Mouse (Mus musculus): Measurements from ENCODE around the gene Wasf3. TPM values are rescaled to one million over a fixed set of nuclear protein-coding genes. Genes with fewer than 3 reads are reported as not detected.
"Not testable (repeated sequence)": the region's sequence is repeated elsewhere in the genome, so short reads cannot be mapped to it uniquely, and the experiment has no call there.

Wasf3 gene
- polyA plus RNA-seq, 1 experiment from 2014 or later, result 1.2 TPM

- Histone ChIP-seq H3K4me3 (ENCODE audit: low read length) (no peak overlapping the region), H3K4me1 (ENCODE audit: control insufficient read depth, insufficient read depth, low read length) (no peaks in the 10 kb centered on the region), H3K9ac (ENCODE audit: low read depth, low read length) (no peak overlapping the region), H3K4me2 (ENCODE audit: low read depth, low read length) (no peak overlapping the region), H3K27ac (ENCODE audit: low read length) (no peak overlapping the region), H3K36me3 (ENCODE audit: control insufficient read depth, insufficient read depth, low read length) (no peaks in the 10 kb centered on the region), H3K9me3 (ENCODE audit: control insufficient read depth, low read length) (no peaks in the 10 kb centered on the region), H3K27me3 (replicated peaks; ENCODE audit: control insufficient read depth, insufficient read depth, low read length) (no peaks in the 10 kb centered on the region)
- 66% methylated on average over 11 of the region's 11 CpGs for WGBS
- ATAC-seq, result no peak
Observed at GRCm38 (mm10) chr5:146451592-146452254, 66.9 kb downstream of the Wasf3 start.

GRCm38 (mm10) chr5:146453556-146453955 lies 68.8 kb downstream of the Wasf3 start:
- Histone ChIP-seq H3K27me3 (replicated peaks; ENCODE audit: control insufficient read depth, insufficient read depth, low read length) (no peaks in the 10 kb centered on the region), H3K9me3 (ENCODE audit: control insufficient read depth, low read length) (no peaks in the 10 kb centered on the region), H3K9ac (ENCODE audit: low read depth, low read length) (no peak overlapping the region), H3K4me2 (ENCODE audit: low read depth, low read length) (no peak overlapping the region), H3K27ac (ENCODE audit: low read length) (no peak overlapping the region), H3K4me1 (ENCODE audit: control insufficient read depth, insufficient read depth, low read length) (no peaks in the 10 kb centered on the region), H3K4me3 (ENCODE audit: low read length) (no peak overlapping the region), H3K36me3 (ENCODE audit: control insufficient read depth, insufficient read depth, low read length) (no peaks in the 10 kb centered on the region)
- ATAC-seq, result no peak
- WGBS, result 90% methylated on average over 6 of the region's 6 CpGs

- Histone ChIP-seq H3K27me3 (replicated peaks; ENCODE audit: control insufficient read depth, insufficient read depth, low read length) (no peaks in the 10 kb centered on the region), H3K4me3 (ENCODE audit: low read length) (no peak overlapping the region), H3K4me1 (ENCODE audit: control insufficient read depth, insufficient read depth, low read length) (no peaks in the 10 kb centered on the region), H3K27ac (ENCODE audit: low read length) (no peak overlapping the region), H3K9me3 (ENCODE audit: control insufficient read depth, low read length) (no peaks in the 10 kb centered on the region), H3K9ac (ENCODE audit: low read depth, low read length) (no peak overlapping the region), H3K36me3 (ENCODE audit: control insufficient read depth, insufficient read depth, low read length) (no peaks in the 10 kb centered on the region), H3K4me2 (ENCODE audit: low read depth, low read length) (no peak overlapping the region)
- no peak for ATAC-seq
- 80% methylated on average over 8 of the region's 8 CpGs for WGBS
Observed at GRCm38 (mm10) chr5:146461612-146462011, 76.8 kb downstream of the Wasf3 start.

GRCm38 (mm10) chr5:146466663-146467062 lies 81.9 kb downstream of the Wasf3 start:
- 93% methylated on average over 19 of the region's 19 CpGs for WGBS
- Histone ChIP-seq H3K36me3 (ENCODE audit: control insufficient read depth, insufficient read depth, low read length) (no peaks in the 10 kb centered on the region), H3K27ac (ENCODE audit: low read length) (no peak overlapping the region), H3K9me3 (ENCODE audit: control insufficient read depth, low read length) (no peaks in the 10 kb centered on the region), H3K9ac (ENCODE audit: low read depth, low read length) (no peak overlapping the region), H3K27me3 (replicated peaks; ENCODE audit: control insufficient read depth, insufficient read depth, low read length) (no peaks in the 10 kb centered on the region), H3K4me3 (ENCODE audit: low read length) (no peak overlapping the region), H3K4me2 (ENCODE audit: low read depth, low read length) (no peak overlapping the region), H3K4me1 (ENCODE audit: control insufficient read depth, insufficient read depth, low read length) (no peaks in the 10 kb centered on the region)
- ATAC-seq, result no peak

GRCm38 (mm10) chr5:146468311-146468710 lies 83.5 kb downstream of the Wasf3 start:
- Histone ChIP-seq H3K27ac (ENCODE audit: low read length) (no peak overlapping the region), H3K4me1 (ENCODE audit: control insufficient read depth, insufficient read depth, low read length) (no peaks in the 10 kb centered on the region), H3K9ac (ENCODE audit: low read depth, low read length) (no peak overlapping the region), H3K27me3 (replicated peaks; ENCODE audit: control insufficient read depth, insufficient read depth, low read length) (no peaks in the 10 kb centered on the region), H3K36me3 (ENCODE audit: control insufficient read depth, insufficient read depth, low read length) (no peaks in the 10 kb centered on the region), H3K4me3 (ENCODE audit: low read length) (no peak overlapping the region), H3K4me2 (ENCODE audit: low read depth, low read length) (no peak overlapping the region), H3K9me3 (ENCODE audit: control insufficient read depth, low read length) (no peaks in the 10 kb centered on the region)
- ATAC-seq, result no peak
- 93% methylated on average over 9 of the region's 9 CpGs for WGBS

GRCm38 (mm10) chr5:146470821-146471220 lies 86.0 kb downstream of the Wasf3 start:
- Histone ChIP-seq H3K36me3 (ENCODE audit: control insufficient read depth, insufficient read depth, low read length) (no peaks in the 10 kb centered on the region), H3K9me3 (ENCODE audit: control insufficient read depth, low read length) (no peaks in the 10 kb centered on the region), H3K27me3 (replicated peaks; ENCODE audit: control insufficient read depth, insufficient read depth, low read length) (no peaks in the 10 kb centered on the region), H3K27ac (ENCODE audit: low read length) (no peak overlapping the region), H3K9ac (ENCODE audit: low read depth, low read length) (no peak overlapping the region), H3K4me3 (ENCODE audit: low read length) (no peak overlapping the region), H3K4me2 (ENCODE audit: low read depth, low read length) (no peak overlapping the region), H3K4me1 (ENCODE audit: control insufficient read depth, insufficient read depth, low read length) (no peaks in the 10 kb centered on the region)
- ATAC-seq, result no peak
- WGBS, result 80% methylated on average over 9 of the region's 9 CpGs

GRCm38 (mm10) chr5:146471311-146471710 lies 86.5 kb downstream of the Wasf3 start:
- no peaks in the 10 kb centered on the region for H3K9me3 ChIP-seq (ENCODE audit: control insufficient read depth, low read length)
- ATAC-seq, result no peak
- WGBS, result 67% methylated on average over 5 of the region's 5 CpGs
- H3K4me2 ChIP-seq (ENCODE audit: low read depth, low read length), result no peak overlapping the region
- H3K36me3 ChIP-seq (ENCODE audit: control insufficient read depth, insufficient read depth, low read length), result no peaks in the 10 kb centered on the region
- H3K4me3 ChIP-seq (ENCODE audit: low read length), result no peak overlapping the region
- no peak overlapping the region for H3K9ac ChIP-seq (ENCODE audit: low read depth, low read length)
- no peaks in the 10 kb centered on the region for H3K27me3 ChIP-seq (replicated peaks; ENCODE audit: control insufficient read depth, insufficient read depth, low read length)
- no peaks in the 10 kb centered on the region for H3K4me1 ChIP-seq (ENCODE audit: control insufficient read depth, insufficient read depth, low read length)
- no peak overlapping the region for H3K27ac ChIP-seq (ENCODE audit: low read length)

GRCm38 (mm10) chr5:146471821-146472220 lies 87.0 kb downstream of the Wasf3 start:
- no peaks in the 10 kb centered on the region for H3K36me3 ChIP-seq (ENCODE audit: control insufficient read depth, insufficient read depth, low read length)
- WGBS, result 88% methylated on average over 12 of the region's 12 CpGs
- no peak overlapping the region for H3K9ac ChIP-seq (ENCODE audit: low read depth, low read length)
- H3K4me1 ChIP-seq (ENCODE audit: control insufficient read depth, insufficient read depth, low read length), result no peaks in the 10 kb centered on the region
- H3K4me3 ChIP-seq (ENCODE audit: low read length), result no peak overlapping the region
- no peak overlapping the region for H3K27ac ChIP-seq (ENCODE audit: low read length)
- H3K9me3 ChIP-seq (ENCODE audit: control insufficient read depth, low read length), result no peaks in the 10 kb centered on the region
- no peak overlapping the region for H3K4me2 ChIP-seq (ENCODE audit: low read depth, low read length)
- no peaks in the 10 kb centered on the region for H3K27me3 ChIP-seq (replicated peaks; ENCODE audit: control insufficient read depth, insufficient read depth, low read length)
- ATAC-seq, result no peak

- H3K27ac ChIP-seq (ENCODE audit: low read length); ATAC-seq: not testable (repeated sequence)
- WGBS, result 3% methylated on average over 4 of the region's 4 CpGs
Observed at GRCm38 (mm10) chr5:146479564-146479963, 94.8 kb downstream of the Wasf3 start.

GRCm38 (mm10) chr5:146481665-146482064 lies 96.9 kb downstream of the Wasf3 start, which contains the start of gene Gm6408:
Gene Gm6408 (plus strand): TSS chr5:146481965.
- not testable (repeated sequence) for H3K27me3 ChIP-seq (replicated peaks; ENCODE audit: control insufficient read depth, insufficient read depth, low read length); H3K9ac ChIP-seq (ENCODE audit: low read depth, low read length); H3K9me3 ChIP-seq (ENCODE audit: control insufficient read depth, low read length); H3K4me3 ChIP-seq (ENCODE audit: low read length); H3K36me3 ChIP-seq (ENCODE audit: control insufficient read depth, insufficient read depth, low read length); ATAC-seq; H3K4me1 ChIP-seq (ENCODE audit: control insufficient read depth, insufficient read depth, low read length); H3K27ac ChIP-seq (ENCODE audit: low read length); H3K4me2 ChIP-seq (ENCODE audit: low read depth, low read length)
- no CpG with 5 or more reads among the region's 3 CpGs for WGBS

More at GRCm38 (mm10) chr5:146479564-146479963, 94.8 kb downstream of the Wasf3 start:
- not testable (repeated sequence) for H3K36me3 ChIP-seq (ENCODE audit: control insufficient read depth, insufficient read depth, low read length); H3K4me1 ChIP-seq (ENCODE audit: control insufficient read depth, insufficient read depth, low read length); H3K27me3 ChIP-seq (replicated peaks; ENCODE audit: control insufficient read depth, insufficient read depth, low read length); H3K4me3 ChIP-seq (ENCODE audit: low read length); H3K4me2 ChIP-seq (ENCODE audit: low read depth, low read length); H3K9ac ChIP-seq (ENCODE audit: low read depth, low read length); H3K9me3 ChIP-seq (ENCODE audit: control insufficient read depth, low read length)

All from intestine, embryonic 16.5 days (tissue).